Mouse (Mus musculus): ENCODE measurements around the gene Lgr4.
A peak's percentile ranks its signal among the peaks of the same experiment; 100 is the strongest.

Gene Lgr4

GRCm38 (mm10) chr2:110036265-110036664 is 118.8 kb downstream of the Lgr4 start:
- DNase-seq, result no peak

- DNase-seq, result no peak
Measured at GRCm38 (mm10) chr2:110036665-110037064, 119.2 kb downstream of the Lgr4 start.

GRCm38 (mm10) chr2:110037221-110037620 is 119.8 kb downstream of the Lgr4 start:
- DNase-seq, result no peak

- no peak for DNase-seq
Measured at GRCm38 (mm10) chr2:110038341-110038740, 120.9 kb downstream of the Lgr4 start.

GRCm38 (mm10) chr2:110042861-110043760 is 125.7 kb downstream of the Lgr4 start:
- no peak for DNase-seq

GRCm38 (mm10) chr2:110058424-110058823 is 141.0 kb downstream of the Lgr4 start:
- no peak for DNase-seq

GRCm38 (mm10) chr2:110063131-110063530 is 145.7 kb downstream of the Lgr4 start:
- peak; percentile 6 for DNase-seq
